Mouse (Mus musculus): ENCODE measurements around the gene Clec4g. TPM values are rescaled to one million over a fixed set of nuclear protein-coding genes. Genes with fewer than 3 reads are reported as not detected.

Gene Clec4g
- polyA plus RNA-seq, 1 experiment, result not detected

GRCm38 (mm10) chr8:3690774-3691173 lies 29.7 kb downstream of the Clec4g start:
- no peak overlapping the region for H3K27ac ChIP-seq (replicated peaks; ENCODE audit: low read depth, low read length)
- no peaks in the 10 kb centered on the region for H3K4me1 ChIP-seq (ENCODE audit: control insufficient read depth, insufficient read depth, insufficient read length, low read length)
- no peak overlapping the region for H3K4me3 ChIP-seq (ENCODE audit: insufficient read depth, low read depth, low read length)

DNA sequence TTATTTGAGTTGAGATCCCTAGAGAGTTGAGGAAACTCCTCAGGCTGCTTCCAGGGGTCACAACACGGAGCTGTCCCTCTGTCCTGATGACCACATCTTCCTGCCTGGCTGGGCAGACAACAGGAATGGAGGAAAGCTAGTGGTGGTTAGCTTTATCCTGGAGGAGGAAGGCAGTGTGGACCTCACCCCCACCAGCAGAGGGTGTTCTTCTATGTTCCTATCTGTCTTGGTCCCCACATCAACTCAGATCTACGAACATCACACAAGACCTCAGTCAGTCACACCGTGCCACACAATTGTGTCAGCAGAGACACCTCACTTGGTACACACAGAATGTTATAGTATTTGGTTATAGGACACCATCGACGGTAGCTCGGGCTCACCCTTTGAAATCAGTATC lies 32.9 kb downstream of the Clec4g start:
- Histone ChIP-seq H3K4me1 (ENCODE audit: control insufficient read depth, insufficient read depth, insufficient read length, low read length) (no peaks in the 10 kb centered on the region), H3K4me3 (ENCODE audit: insufficient read depth, low read depth, low read length) (no peak overlapping the region), H3K27ac (replicated peaks; ENCODE audit: low read depth, low read length) (no peak overlapping the region)

DNA sequence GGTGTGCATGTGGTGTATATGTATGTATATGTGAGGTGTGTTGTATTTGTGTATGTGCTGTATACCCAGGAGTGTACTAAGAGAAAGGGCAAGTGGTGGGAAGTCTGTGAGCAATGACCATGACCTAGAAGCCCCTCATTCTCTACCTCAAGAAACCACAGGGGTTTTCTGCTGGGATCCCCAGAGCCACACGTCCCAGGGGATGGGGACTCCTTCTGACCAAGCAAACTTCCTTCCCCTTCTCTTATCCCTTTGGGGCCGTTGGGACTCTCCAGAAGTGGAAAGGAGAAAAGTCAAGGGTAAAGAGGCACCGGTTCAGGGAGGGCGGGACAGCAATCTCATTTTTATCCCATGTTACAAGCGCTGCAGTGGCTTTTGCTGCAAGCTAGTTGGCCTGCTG lies 35.0 kb downstream of the Clec4g start:
- Histone ChIP-seq H3K4me3 (ENCODE audit: insufficient read depth, low read depth, low read length) (no peak overlapping the region), H3K27ac (replicated peaks; ENCODE audit: low read depth, low read length) (no peak overlapping the region), H3K4me1 (ENCODE audit: control insufficient read depth, insufficient read depth, insufficient read length, low read length) (no peaks in the 10 kb centered on the region)

GRCm38 (mm10) chr8:3684530-3684929 lies 35.9 kb downstream of the Clec4g start:
- H3K4me3 ChIP-seq (ENCODE audit: insufficient read depth, low read depth, low read length), result no peak overlapping the region
- H3K27ac ChIP-seq (replicated peaks; ENCODE audit: low read depth, low read length), result no peak overlapping the region
- no peaks in the 10 kb centered on the region for H3K4me1 ChIP-seq (ENCODE audit: control insufficient read depth, insufficient read depth, insufficient read length, low read length)

DNA sequence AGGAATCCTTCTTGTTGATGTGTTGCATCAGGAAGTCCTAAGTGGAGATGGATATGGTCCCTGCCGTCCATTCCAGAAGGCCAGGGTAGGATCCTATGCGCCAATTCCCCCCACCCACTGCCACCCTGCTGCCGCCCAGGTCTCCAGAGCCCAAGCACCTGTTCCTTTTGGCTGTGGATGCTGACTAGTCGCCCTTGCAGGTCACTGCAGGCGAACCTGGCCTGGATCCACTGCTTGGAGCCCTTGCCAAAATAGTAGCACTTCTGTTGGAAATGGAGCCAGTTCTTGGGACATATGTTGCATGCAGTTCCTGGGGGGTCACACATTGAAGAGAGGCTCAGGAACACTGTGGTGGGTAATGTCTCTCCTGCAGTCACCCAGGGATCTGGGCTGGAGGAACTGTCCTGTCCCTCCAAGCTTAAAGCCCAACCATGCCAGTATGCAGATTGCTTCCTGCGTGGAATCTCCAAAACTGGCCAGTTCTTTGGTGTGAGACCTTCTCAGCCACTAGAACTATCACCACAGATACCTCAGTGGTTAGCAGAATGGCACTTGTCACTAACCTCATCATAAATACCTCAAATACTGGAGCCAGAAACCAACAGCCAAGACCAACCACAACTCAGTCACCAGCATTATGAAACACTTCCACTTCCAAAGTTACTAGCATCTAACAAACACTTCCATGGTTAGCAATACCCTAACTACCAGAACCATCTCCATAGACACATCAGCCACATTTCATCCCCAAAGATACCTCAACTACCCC lies 36.9 kb downstream of the Clec4g start:
- no peak overlapping the region for H3K4me3 ChIP-seq (ENCODE audit: insufficient read depth, low read depth, low read length)
- no peak overlapping the region for H3K27ac ChIP-seq (replicated peaks; ENCODE audit: low read depth, low read length)
- no peaks in the 10 kb centered on the region for H3K4me1 ChIP-seq (ENCODE audit: control insufficient read depth, insufficient read depth, insufficient read length, low read length)

DNA sequence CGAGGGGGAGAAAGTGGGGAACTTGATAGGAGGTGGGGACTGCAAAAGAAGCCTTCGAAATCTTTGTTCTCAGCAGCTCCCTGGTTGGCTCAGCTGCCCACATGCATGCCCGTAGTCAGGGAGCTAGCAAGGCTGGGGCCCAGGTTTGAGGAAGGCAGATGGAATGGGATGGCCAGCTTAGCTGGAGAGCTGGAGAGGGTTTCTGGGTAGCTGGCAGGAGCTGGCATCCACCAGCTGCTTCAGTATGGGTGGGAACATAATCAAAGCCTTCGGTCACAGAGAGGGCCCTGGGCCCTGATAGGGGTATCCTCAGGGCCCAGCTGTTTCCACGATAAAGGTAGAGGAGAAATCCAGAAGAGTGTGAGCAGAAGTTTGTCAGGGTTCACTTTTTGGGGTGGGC lies 38.0 kb downstream of the Clec4g start:
- H3K4me1 ChIP-seq (ENCODE audit: control insufficient read depth, insufficient read depth, insufficient read length, low read length), result peaks cover 2% of the 10 kb centered on the region; the same call in 1 of the 2 replicates
- no peak overlapping the region for H3K27ac ChIP-seq (replicated peaks; ENCODE audit: low read depth, low read length)
- H3K4me3 ChIP-seq (ENCODE audit: insufficient read depth, low read depth, low read length), result no peak overlapping the region

DNA sequence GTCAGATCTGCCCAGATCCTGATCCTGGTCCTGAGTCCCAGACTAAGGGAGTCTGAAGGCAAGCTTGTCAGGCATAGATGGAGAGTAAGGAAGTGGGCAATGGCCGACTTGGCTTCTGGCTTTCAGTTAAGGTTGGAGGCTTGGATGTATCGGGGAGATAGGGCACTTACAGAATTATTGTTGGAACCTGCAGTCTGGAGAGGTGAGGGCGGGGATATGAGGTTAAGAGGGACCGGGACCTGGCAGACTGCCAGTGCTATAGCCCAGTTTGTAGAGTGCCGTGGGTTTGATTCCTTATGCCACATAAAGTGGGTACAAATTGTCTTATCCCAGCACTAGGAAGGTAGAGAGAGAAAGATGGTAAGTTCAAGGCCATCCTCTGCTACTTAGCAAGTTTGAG lies 40.8 kb downstream of the Clec4g start:
- Histone ChIP-seq H3K27ac (replicated peaks; ENCODE audit: low read depth, low read length) (no peak overlapping the region), H3K4me3 (ENCODE audit: insufficient read depth, low read depth, low read length) (no peak overlapping the region), H3K4me1 (ENCODE audit: control insufficient read depth, insufficient read depth, insufficient read length, low read length) (peaks cover 4% of the 10 kb centered on the region; the same call in 1 of the 2 replicates)

GRCm38 (mm10) chr8:3679236-3679635 lies 41.2 kb downstream of the Clec4g start:
- Histone ChIP-seq H3K4me1 (ENCODE audit: control insufficient read depth, insufficient read depth, insufficient read length, low read length) (peaks cover 4% of the 10 kb centered on the region; the same call in 1 of the 2 replicates), H3K27ac (replicated peaks; ENCODE audit: low read depth, low read length) (no peak overlapping the region), H3K4me3 (ENCODE audit: insufficient read depth, low read depth, low read length) (no peak overlapping the region)

DNA sequence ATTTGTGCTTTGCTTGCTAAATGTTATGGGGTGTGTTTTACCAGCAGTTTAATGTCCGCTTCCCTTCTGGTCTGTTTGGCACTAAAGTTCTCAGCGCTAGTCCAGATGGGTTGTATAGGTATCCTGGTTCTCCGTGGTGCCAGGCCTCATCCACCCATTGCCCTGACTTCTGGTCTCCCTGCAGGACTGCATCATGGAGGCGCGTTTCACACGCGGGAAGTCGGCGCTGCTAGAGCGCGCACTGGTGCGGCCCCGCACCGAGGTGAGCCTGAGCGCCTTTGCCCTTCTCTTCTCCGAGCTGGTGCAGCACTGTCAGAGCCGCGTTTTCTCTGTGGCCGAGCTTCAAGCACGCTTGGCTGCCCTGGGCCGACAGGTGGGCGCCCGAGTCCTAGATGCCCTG lies 41.6 kb downstream of the Clec4g start:
- Histone ChIP-seq H3K4me1 (ENCODE audit: control insufficient read depth, insufficient read depth, insufficient read length, low read length) (peaks cover 4% of the 10 kb centered on the region; the same call in 1 of the 2 replicates), H3K4me3 (ENCODE audit: insufficient read depth, low read depth, low read length) (no peak overlapping the region), H3K27ac (replicated peaks; ENCODE audit: low read depth, low read length) (no peak overlapping the region)

DNA sequence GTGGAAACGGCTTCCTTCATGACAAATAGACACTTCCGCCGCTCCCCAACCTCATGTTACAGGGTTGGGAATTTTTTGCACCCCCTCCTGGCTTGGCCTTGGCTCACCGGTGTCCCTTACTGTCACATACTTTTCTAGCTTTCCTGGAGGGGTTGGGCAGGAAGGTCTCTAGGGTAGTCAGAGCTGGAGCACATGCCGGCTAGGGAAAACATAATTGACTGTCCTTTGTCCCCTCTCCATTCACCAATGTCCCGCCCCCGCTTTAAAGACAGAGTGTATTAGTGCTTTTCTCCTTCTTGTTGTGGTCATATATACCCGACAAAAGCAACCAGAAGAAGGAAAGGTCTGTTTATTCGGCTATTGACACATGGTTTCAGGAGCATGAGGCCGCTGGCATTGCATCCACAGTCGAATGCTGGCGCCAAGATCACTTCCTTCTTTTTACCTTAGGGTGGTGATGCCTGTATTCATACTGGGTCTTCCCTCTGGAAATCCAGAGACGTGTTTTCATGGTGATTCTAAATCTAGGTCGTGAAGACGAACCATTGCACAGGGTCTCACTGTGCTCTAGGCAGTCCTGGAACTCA lies 43.4 kb downstream of the Clec4g start:
- peak overlapping the region; percentile 77 for H3K27ac ChIP-seq (replicated peaks; ENCODE audit: low read depth, low read length)
- peaks cover 4% of the 10 kb centered on the region; the same call in 1 of the 2 replicates for H3K4me1 ChIP-seq (ENCODE audit: control insufficient read depth, insufficient read depth, insufficient read length, low read length)
- H3K4me3 ChIP-seq (ENCODE audit: insufficient read depth, low read depth, low read length), result peak overlapping the region; percentile 90

DNA sequence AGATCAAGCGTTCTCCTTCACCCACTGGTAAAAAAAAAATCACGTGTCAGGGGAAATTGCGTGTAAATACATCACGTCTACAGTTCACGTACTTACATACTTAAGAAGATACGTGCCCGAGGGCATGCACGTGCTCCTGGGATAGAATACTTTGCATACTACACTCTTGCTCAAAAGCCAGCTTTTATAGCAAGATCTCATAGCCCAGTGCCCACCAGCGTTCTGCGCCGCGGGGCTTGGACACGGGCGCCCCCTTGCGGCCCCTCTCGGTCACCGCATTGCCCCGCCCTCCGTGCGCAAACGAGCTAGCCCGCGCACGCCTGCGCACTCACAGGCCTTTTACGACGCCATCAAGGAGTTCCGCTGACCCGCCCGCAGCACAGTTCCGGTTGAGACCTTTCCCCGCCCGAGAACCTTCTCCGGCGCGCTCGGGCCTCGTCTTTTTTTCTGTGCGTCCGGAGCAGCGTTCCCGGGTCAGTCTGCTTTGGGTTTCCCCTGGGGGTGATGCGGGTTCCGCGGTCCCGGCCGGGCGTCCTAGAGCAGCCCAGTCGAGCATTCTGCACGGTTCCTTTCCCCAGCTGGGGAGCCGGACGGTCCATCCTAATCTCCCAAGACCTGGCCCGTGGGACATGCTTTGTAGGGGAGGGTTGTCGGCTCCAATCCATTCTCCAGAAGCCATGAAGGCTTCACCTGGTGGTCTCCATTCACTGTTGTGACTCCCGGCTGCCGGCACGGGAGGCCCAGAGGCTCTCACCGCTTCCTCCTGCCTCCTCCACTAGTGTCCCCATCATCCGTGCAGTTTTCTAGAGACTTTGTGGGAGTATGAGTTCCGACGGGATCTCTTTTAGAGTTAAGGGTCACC lies 44.1 kb downstream of the Clec4g start, which contains the start of gene Trappc5:
TSS of gene Trappc5 (plus strand) at position 169 of the 862 bp plus-strand sequence.
- Histone ChIP-seq H3K4me3 (ENCODE audit: insufficient read depth, low read depth, low read length) (peak within 1 kb of the TSS; percentile 90), H3K4me1 (ENCODE audit: control insufficient read depth, insufficient read depth, insufficient read length, low read length) (peaks cover 4% of the 10 kb centered on the region; the same call in 1 of the 2 replicates), H3K27ac (replicated peaks; ENCODE audit: low read depth, low read length) (peak within 1 kb of the TSS; percentile 77)

GRCm38 (mm10) chr8:3674671-3675070 lies 45.8 kb downstream of the Clec4g start:
- Histone ChIP-seq H3K4me3 (ENCODE audit: insufficient read depth, low read depth, low read length) (no peak overlapping the region), H3K27ac (replicated peaks; ENCODE audit: low read depth, low read length) (no peak overlapping the region), H3K4me1 (ENCODE audit: control insufficient read depth, insufficient read depth, insufficient read length, low read length) (peaks cover 4% of the 10 kb centered on the region; the same call in 1 of the 2 replicates)

GRCm38 (mm10) chr8:3671980-3672491 lies 48.4 kb downstream of the Clec4g start, which contains the start of gene Fcor:
TSS of gene Fcor (minus strand) at chr8:3672362.
- Histone ChIP-seq H3K27ac (replicated peaks; ENCODE audit: low read depth, low read length) (no peak within 1 kb of the TSS), H3K4me3 (ENCODE audit: insufficient read depth, low read depth, low read length) (peak within 1 kb of the TSS; percentile 78), H3K4me1 (ENCODE audit: control insufficient read depth, insufficient read depth, insufficient read length, low read length) (no peaks in the 10 kb centered on the region)

DNA sequence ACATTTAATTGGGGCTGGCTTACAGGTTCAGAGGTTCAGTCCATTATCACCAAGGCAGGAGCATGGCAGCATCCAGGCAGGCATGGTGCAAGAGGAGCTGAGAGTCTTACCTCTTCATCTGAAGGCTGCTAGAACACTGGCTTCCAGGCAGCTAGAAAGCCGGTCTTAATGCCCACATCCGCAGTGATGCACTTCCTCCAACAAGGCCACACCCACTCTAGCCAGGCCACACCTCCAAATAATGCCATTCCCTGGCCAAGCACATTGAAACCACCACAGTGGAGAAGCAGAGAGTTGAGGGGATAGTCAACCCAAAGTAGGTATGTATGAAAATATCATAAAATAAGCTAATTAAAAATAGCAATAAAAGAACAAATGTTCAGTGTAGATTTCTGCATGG lies 50.1 kb downstream of the Clec4g start:
- no peak overlapping the region for H3K4me3 ChIP-seq (ENCODE audit: insufficient read depth, low read depth, low read length)
- no peak overlapping the region for H3K27ac ChIP-seq (replicated peaks; ENCODE audit: low read depth, low read length)
- H3K4me1 ChIP-seq (ENCODE audit: control insufficient read depth, insufficient read depth, insufficient read length, low read length), result no peaks in the 10 kb centered on the region

GRCm38 (mm10) chr8:3665507-3665906 lies 54.9 kb downstream of the Clec4g start, which contains the start of gene Mcemp1:
TSS of gene Mcemp1 (plus strand) at chr8:3665754.
- no peak within 1 kb of the TSS for H3K27ac ChIP-seq (replicated peaks; ENCODE audit: low read depth, low read length)
- no peak within 1 kb of the TSS for H3K4me3 ChIP-seq (ENCODE audit: insufficient read depth, low read depth, low read length)
- no peaks in the 10 kb centered on the region; the same call in 1 of the 2 replicates for H3K4me1 ChIP-seq (ENCODE audit: control insufficient read depth, insufficient read depth, insufficient read length, low read length)
